Mouse (Mus musculus): Measurements from ENCODE around the gene Gm20662. TPM values are rescaled to one million over a fixed set of nuclear protein-coding genes. Genes with fewer than 3 reads are reported as not detected.

Gm20662 gene
- polyA plus RNA-seq, 1 experiment from 2014 or later: 0.90 TPM

DNA sequence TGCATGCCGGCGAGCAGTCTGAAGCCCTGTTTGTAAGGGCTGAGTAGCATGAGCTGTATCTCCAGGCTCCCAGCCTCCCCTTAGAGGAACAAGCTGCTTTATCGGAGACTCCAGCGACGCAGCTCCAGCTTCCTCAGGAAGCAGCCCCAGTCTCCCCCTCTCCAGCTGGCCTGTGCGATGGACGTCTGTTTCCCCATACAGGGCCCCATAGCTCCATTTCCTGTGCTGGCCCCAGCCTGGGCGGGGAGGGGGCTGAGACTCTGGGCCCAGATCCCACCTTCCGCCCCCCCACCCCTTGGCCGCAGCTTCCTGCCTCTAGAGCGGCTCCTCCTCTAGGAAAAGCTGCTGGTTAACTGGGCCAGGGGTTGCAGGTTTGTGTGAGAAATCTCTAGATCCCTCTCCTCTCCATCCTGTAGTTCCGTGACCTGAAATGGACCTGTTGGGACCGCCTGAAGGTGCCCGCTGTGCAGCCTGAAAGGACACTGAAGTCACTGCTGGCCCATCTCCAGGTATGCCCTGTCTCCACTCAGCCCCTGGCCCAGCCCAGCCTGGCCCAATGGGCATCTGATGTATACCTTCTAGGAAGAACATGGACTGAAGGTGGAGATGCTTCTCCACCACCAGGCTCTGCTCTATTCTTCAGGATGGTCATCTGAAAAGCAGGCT is 13.3 kb upstream of the Gm20662 start, which contains the start of gene Gm20661:
Gene Gm20661 (plus strand): TSS at position 378 of the 666 bp plus-strand sequence.
- Histone ChIP-seq H3K4me3 (ENCODE audit: low read depth, low read length) (peak within 1 kb of the TSS; percentile 59), H3K27ac (ENCODE audit: low read depth, low read length) (peak within 1 kb of the TSS; percentile 100), H3K36me3 (ENCODE audit: control insufficient read depth, insufficient read depth, low read length) (peaks cover 7% of the 10 kb centered on the region; the same call in 1 of the 2 replicates), H3K27me3 (ENCODE audit: control insufficient read depth, insufficient read depth, low read length) (no peaks in the 10 kb centered on the region), H3K4me2 (peak within 1 kb of the TSS; percentile 67), H3K9me3 (replicated peaks; ENCODE audit: control insufficient read depth, low read length) (no peaks in the 10 kb centered on the region), H3K4me1 (ENCODE audit: control insufficient read depth, insufficient read depth, low read length) (peaks cover 67% of the 10 kb centered on the region), H3K9ac (ENCODE audit: low read depth, low read length) (peak within 1 kb of the TSS; percentile 86)
- ATAC-seq (replicated peaks; ENCODE audit: insufficient number of reproducible peaks, low FRiP score, low TSS enrichment): peak; percentile 79
- 13% methylated on average over 14 of the region's 14 CpGs for WGBS (ENCODE audit: insufficient replicate concordance)

DNA sequence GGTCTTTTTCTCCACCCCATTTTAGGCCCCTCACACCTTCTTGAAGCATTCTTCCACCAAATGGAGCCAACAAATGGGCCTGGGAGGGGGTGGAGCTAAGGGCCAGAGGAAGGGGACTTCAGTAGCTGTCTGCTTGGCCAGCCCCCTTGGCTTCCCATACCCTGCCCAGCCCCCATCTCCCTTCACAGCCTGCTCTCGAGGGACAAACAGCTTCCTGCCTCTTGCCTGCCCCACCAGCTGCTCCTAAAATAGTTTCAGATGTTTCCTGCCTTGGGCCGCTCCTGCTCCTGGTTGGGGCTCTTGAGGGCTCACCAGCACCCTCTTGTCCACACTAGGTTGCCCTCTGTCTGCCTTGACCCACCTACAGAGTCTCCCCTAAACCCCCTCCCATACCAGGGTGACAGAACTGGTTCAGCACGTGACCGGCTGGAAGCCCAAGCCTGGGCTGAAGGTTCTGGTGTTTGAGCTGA is 12.7 kb upstream of the Gm20662 start:
- WGBS (ENCODE audit: insufficient replicate concordance): 2% methylated on average over 4 of the region's 4 CpGs
- Histone ChIP-seq H3K36me3 (ENCODE audit: control insufficient read depth, insufficient read depth, low read length) (peaks cover 7% of the 10 kb centered on the region; the same call in 1 of the 2 replicates), H3K27ac (ENCODE audit: low read depth, low read length) (peak overlapping the region; percentile 100), H3K4me2 (peak overlapping the region; percentile 67), H3K4me3 (ENCODE audit: low read depth, low read length) (peak overlapping the region; percentile 59), H3K27me3 (ENCODE audit: control insufficient read depth, insufficient read depth, low read length) (no peaks in the 10 kb centered on the region), H3K9ac (ENCODE audit: low read depth, low read length) (peak overlapping the region; percentile 86), H3K9me3 (replicated peaks; ENCODE audit: control insufficient read depth, low read length) (no peaks in the 10 kb centered on the region), H3K4me1 (ENCODE audit: control insufficient read depth, insufficient read depth, low read length) (peaks cover 63% of the 10 kb centered on the region)
- peak; percentile 59 for ATAC-seq (replicated peaks; ENCODE audit: insufficient number of reproducible peaks, low FRiP score, low TSS enrichment)

DNA sequence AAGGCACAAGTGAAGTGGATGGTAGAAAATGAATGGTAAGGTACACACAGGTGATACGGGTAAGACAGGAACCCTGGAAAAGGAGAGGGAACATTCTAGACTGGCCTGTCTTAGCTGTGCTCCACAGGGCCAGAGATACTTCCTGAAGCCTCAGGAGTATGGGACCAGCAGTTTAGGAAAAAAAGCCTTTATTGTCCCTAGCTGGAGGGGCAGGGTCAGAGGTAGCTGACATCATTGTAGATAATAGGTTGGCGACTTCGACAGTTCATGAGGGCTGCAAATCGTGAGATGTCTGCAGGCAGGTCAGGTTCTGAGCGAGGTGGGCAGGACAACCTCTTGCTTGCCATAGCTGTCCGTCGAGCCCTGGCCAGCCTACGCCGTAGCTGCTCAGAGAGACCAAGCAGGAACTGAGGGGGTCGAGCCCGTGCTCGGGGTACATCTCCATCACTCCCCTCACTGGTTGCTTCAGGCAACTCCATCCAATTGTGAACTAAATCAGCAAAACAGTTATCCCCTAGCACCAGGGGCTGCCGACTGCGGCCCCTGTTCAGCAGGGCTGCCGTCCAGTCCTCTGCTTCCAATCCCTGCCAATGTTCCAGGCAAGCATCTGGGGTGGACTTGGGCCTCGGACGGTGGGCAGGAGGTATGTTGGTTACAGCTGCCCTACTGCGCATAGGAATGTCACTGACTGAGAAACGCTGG is 11.9 kb upstream of the Gm20662 start:
- no peak for ATAC-seq (replicated peaks; ENCODE audit: insufficient number of reproducible peaks, low FRiP score, low TSS enrichment)
- peaks cover 63% of the 10 kb centered on the region for H3K4me1 ChIP-seq (ENCODE audit: control insufficient read depth, insufficient read depth, low read length)

DNA sequence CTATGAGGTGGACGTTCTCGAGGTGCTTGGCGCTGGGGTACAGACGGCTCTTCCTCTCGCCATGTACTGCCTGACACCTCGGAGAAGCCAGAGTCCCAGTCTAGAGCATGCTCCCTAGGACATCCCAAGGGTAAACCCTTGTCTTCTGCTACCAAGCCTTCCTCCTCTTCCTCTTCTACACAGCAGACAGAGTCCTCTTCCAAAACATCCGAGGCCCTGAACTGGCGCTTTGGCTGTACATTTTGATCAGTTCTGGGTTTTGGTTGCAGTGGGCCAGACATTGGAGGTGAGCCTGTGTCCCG is 11.4 kb upstream of the Gm20662 start:
- Histone ChIP-seq H3K4me1 (ENCODE audit: control insufficient read depth, insufficient read depth, low read length) (peaks cover 60% of the 10 kb centered on the region), H3K36me3 (ENCODE audit: control insufficient read depth, insufficient read depth, low read length) (peaks cover 4% of the 10 kb centered on the region; the same call in 1 of the 2 replicates), H3K27ac (ENCODE audit: low read depth, low read length) (peak overlapping the region; percentile 100), H3K9ac (ENCODE audit: low read depth, low read length) (peak overlapping the region; percentile 86), H3K4me2 (peak overlapping the region; percentile 67), H3K9me3 (replicated peaks; ENCODE audit: control insufficient read depth, low read length) (no peaks in the 10 kb centered on the region), H3K4me3 (ENCODE audit: low read depth, low read length) (peak overlapping the region; percentile 59), H3K27me3 (ENCODE audit: control insufficient read depth, insufficient read depth, low read length) (no peaks in the 10 kb centered on the region)
- WGBS (ENCODE audit: insufficient replicate concordance): 40% methylated on average over 9 of the region's 9 CpGs
- ATAC-seq (replicated peaks; ENCODE audit: insufficient number of reproducible peaks, low FRiP score, low TSS enrichment): no peak

More for the DNA sequence above, 11.9 kb upstream of the Gm20662 start:
- Histone ChIP-seq H3K9ac (ENCODE audit: low read depth, low read length) (peak overlapping the region; percentile 86), H3K36me3 (ENCODE audit: control insufficient read depth, insufficient read depth, low read length) (peaks cover 7% of the 10 kb centered on the region; the same call in 1 of the 2 replicates), H3K9me3 (replicated peaks; ENCODE audit: control insufficient read depth, low read length) (no peaks in the 10 kb centered on the region), H3K4me2 (peak overlapping the region; percentile 67), H3K4me3 (ENCODE audit: low read depth, low read length) (peak overlapping the region; percentile 59), H3K27ac (ENCODE audit: low read depth, low read length) (peak overlapping the region; percentile 100), H3K27me3 (ENCODE audit: control insufficient read depth, insufficient read depth, low read length) (no peaks in the 10 kb centered on the region)
- 45% methylated on average over 19 of the region's 19 CpGs for WGBS (ENCODE audit: insufficient replicate concordance)

DNA sequence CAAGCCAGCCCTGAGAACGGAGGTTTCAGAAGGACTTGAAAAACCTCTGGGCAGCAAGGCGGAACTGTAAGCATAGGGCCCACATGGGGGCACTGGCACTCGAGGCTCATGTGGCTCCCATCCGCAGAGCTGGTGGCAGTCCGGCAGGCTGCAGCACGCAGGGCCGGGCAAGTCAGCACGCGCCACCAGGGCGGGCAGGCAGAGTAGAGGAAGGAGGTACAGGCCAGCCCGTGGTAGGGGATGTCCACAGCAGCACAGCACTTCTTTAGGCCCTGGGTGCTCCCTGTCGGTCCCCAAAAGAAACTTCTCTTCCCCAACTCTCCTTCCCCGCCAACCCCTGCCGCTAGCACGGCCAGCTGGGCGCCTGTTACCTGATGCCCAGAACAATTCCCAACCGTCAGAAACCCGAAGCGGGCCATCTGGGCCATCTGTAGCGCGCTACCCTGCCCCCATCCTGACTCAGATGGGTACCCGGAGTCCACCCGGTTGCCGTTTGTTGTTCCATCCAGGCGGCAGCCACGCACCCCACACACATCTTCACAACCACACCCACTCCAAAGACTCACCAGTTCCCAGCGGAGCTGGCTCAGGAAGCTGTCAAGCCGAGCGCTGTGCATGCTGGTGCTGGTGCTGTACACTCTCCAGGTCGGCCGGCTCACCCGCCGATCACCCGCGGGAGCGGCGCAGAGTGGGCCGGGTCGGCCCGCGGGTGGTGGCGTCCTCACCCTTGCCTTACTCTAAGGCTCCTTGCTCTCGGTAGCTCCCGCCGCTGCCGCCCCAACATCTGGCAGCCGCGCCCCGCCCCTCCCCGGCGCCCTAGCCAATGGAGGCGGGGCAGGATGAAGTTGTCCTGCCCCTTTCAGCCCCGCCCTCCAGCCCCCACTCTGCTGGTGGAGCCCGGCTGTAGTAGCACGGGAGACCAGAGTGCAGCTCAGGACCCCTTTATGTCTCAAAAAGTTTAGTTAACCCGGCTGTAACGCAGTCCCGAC is 10.7 kb upstream of the Gm20662 start, which contains the start of gene Inka1:
Gene Inka1 (minus strand): TSS at position 749 of the 989 bp plus-strand sequence.
- Histone ChIP-seq H3K4me2 (peak within 1 kb of the TSS; percentile 67), H3K9me3 (replicated peaks; ENCODE audit: control insufficient read depth, low read length) (no peaks in the 10 kb centered on the region), H3K4me3 (ENCODE audit: low read depth, low read length) (peak within 1 kb of the TSS; percentile 59), H3K4me1 (ENCODE audit: control insufficient read depth, insufficient read depth, low read length) (peaks cover 53% of the 10 kb centered on the region), H3K27ac (ENCODE audit: low read depth, low read length) (peak within 1 kb of the TSS; percentile 100), H3K9ac (ENCODE audit: low read depth, low read length) (peak within 1 kb of the TSS; percentile 86), H3K36me3 (ENCODE audit: control insufficient read depth, insufficient read depth, low read length) (no peaks in the 10 kb centered on the region), H3K27me3 (ENCODE audit: control insufficient read depth, insufficient read depth, low read length) (no peaks in the 10 kb centered on the region)
- 1% methylated on average over 57 of the region's 58 CpGs for WGBS (ENCODE audit: insufficient replicate concordance)
- ATAC-seq (replicated peaks; ENCODE audit: insufficient number of reproducible peaks, low FRiP score, low TSS enrichment): peak; percentile 64

DNA sequence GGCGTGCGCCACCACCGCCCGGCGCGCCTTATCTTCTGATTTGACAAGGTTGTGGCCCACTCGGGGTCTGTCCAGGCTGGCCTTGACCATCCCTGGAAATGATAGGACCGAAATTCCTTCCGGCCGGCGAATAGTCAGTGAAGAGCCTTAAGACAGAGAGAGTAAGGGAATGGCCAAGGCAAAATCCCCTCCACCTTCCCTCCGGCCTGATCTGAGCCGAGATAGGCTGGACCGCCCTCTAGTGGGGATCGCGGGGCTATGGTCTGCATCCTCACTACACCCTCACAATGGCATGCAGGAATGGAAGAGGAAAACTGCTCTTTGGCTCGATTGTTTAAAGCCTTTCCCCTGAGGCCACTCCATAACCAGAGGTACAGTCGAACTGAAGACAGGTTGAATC is 9.8 kb upstream of the Gm20662 start:
- H3K9ac ChIP-seq (ENCODE audit: low read depth, low read length): no peak overlapping the region
- WGBS (ENCODE audit: insufficient replicate concordance): 4% methylated on average over 18 of the region's 18 CpGs
- H3K27me3 ChIP-seq (ENCODE audit: control insufficient read depth, insufficient read depth, low read length): no peaks in the 10 kb centered on the region
- peak overlapping the region; percentile 100; the same call in 1 of the 2 replicates for H3K27ac ChIP-seq (ENCODE audit: low read depth, low read length)
- no peaks in the 10 kb centered on the region for H3K9me3 ChIP-seq (replicated peaks; ENCODE audit: control insufficient read depth, low read length)
- H3K4me3 ChIP-seq (ENCODE audit: low read depth, low read length): peak overlapping the region; percentile 59
- H3K4me2 ChIP-seq: peak overlapping the region; percentile 67
- ATAC-seq (replicated peaks; ENCODE audit: insufficient number of reproducible peaks, low FRiP score, low TSS enrichment): 0 out of 2 replicates have a peak, but pooled peaks have one; percentile 3
- H3K36me3 ChIP-seq (ENCODE audit: control insufficient read depth, insufficient read depth, low read length): no peaks in the 10 kb centered on the region
- peaks cover 43% of the 10 kb centered on the region for H3K4me1 ChIP-seq (ENCODE audit: control insufficient read depth, insufficient read depth, low read length)

DNA sequence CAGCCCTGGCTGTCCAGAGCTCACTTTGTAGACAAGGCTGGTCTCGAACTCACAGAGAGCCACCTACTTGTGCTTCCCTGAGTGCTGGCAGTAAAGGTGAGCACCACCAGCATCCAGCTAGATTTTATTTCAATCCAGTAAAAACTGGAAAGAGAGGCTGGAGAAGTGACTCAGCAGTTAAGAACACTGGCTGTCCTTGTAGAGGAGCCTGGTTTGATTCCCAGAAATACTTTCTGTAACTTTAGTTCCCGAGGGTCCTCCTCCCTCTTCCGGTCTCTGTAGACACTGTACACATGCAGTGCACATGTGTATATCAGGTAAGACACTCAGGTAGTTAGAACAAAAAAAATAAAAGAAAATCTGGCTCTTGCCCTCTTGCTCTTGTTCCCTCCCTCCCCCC is 8.2 kb upstream of the Gm20662 start:
- 67% methylated on average over 3 of the region's 3 CpGs for WGBS (ENCODE audit: insufficient replicate concordance)
- ATAC-seq (replicated peaks; ENCODE audit: insufficient number of reproducible peaks, low FRiP score, low TSS enrichment): no peak
- no peak overlapping the region for H3K9ac ChIP-seq (ENCODE audit: low read depth, low read length)
- no peaks in the 10 kb centered on the region for H3K36me3 ChIP-seq (ENCODE audit: control insufficient read depth, insufficient read depth, low read length)
- no peak overlapping the region for H3K4me3 ChIP-seq (ENCODE audit: low read depth, low read length)
- no peak overlapping the region for H3K27ac ChIP-seq (ENCODE audit: low read depth, low read length)
- H3K4me2 ChIP-seq: no peak overlapping the region
- no peaks in the 10 kb centered on the region for H3K27me3 ChIP-seq (ENCODE audit: control insufficient read depth, insufficient read depth, low read length)
- H3K9me3 ChIP-seq (replicated peaks; ENCODE audit: control insufficient read depth, low read length): no peaks in the 10 kb centered on the region
- peaks cover 27% of the 10 kb centered on the region for H3K4me1 ChIP-seq (ENCODE audit: control insufficient read depth, insufficient read depth, low read length)

DNA sequence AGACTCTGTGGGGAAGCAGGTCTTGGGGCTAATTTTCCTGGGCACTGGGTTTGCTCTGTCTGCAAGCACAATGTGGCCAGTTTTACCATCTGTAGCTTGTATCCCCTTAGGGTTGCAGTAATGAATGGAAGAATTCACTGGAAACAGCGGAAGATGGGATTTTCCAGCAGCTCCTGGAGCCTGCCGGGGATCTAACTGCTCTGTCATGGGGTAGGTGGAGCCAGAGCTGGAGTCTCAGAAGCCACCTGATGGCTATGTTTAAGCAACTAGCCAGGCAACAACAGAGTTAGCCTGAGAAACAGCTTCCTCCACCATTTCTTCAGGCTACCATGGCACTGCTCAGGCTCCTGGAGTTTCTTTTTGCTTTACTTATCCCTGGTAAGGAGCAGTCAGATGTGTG is 4.0 kb upstream of the Gm20662 start, which contains the start of gene Cdhr4:
Gene Cdhr4 (plus strand): TSS at position 301 of the 400 bp plus-strand sequence.
- 54% methylated on average over 2 of the region's 2 CpGs for WGBS (ENCODE audit: insufficient replicate concordance)
- Histone ChIP-seq H3K36me3 (ENCODE audit: control insufficient read depth, insufficient read depth, low read length) (no peaks in the 10 kb centered on the region), H3K4me1 (ENCODE audit: control insufficient read depth, insufficient read depth, low read length) (peaks cover 6% of the 10 kb centered on the region), H3K4me3 (ENCODE audit: low read depth, low read length) (no peak within 1 kb of the TSS), H3K4me2 (no peak within 1 kb of the TSS), H3K27me3 (ENCODE audit: control insufficient read depth, insufficient read depth, low read length) (no peaks in the 10 kb centered on the region), H3K27ac (ENCODE audit: low read depth, low read length) (no peak within 1 kb of the TSS), H3K9ac (ENCODE audit: low read depth, low read length) (no peak within 1 kb of the TSS), H3K9me3 (replicated peaks; ENCODE audit: control insufficient read depth, low read length) (no peaks in the 10 kb centered on the region)
- ATAC-seq (replicated peaks; ENCODE audit: insufficient number of reproducible peaks, low FRiP score, low TSS enrichment): no peak
